Mouse (Mus musculus) liver, embryonic 16.5 days (tissue): ENCODE measurements around the gene Eln. TPM values are rescaled to one million over a fixed set of nuclear protein-coding genes. Genes with fewer than 3 reads are reported as not detected.

ENCODE experiments used
- ATAC-seq: fragments of 200-750 bp; cut with Nextera tagmentation; 2 replicates; pipeline ENCODE4 v1.8.0; 2017; ENCODE audit warnings: low read depth, mild to moderate bottlenecking, moderate number of reproducible peaks, moderate library complexity
- H3K27ac ChIP-seq: fragments of 300-500 bp; sonication (generic); 2 replicates; pipeline ENCODE4 v1.5.1; 2014; ENCODE audit warnings: mild to moderate bottlenecking, low read length
- H3K27me3 ChIP-seq: fragments of 300-500 bp; sonication (generic); 2 replicates; pipeline ENCODE4 v1.6.1; 2014; ENCODE audit warnings: low read depth, low read length, mixed read lengths; ENCODE audit not compliant: control insufficient read depth, insufficient read depth
- H3K36me3 ChIP-seq: fragments of 300-500 bp; sonication (generic); 2 replicates; pipeline ENCODE4 v1.6.1; 2014; ENCODE audit warnings: mild to moderate bottlenecking; ENCODE audit not compliant: control insufficient read depth, insufficient read depth
- H3K4me1 ChIP-seq: fragments of 300-500 bp; sonication (generic); 2 replicates; pipeline ENCODE4 v1.6.1; 2014; ENCODE audit warnings: low read depth, low read length, mixed read lengths; ENCODE audit not compliant: control insufficient read depth
- H3K4me2 ChIP-seq: fragments of 300-500 bp; sonication (generic); 2 replicates; pipeline ENCODE4 v1.6.1; 2014; ENCODE audit warnings: low read depth, low read length, mixed read lengths
- H3K4me3 ChIP-seq: fragments of 300-500 bp; sonication (generic); 2 replicates; pipeline ENCODE4 v1.5.1; 2014; ENCODE audit warnings: low read depth, mild to moderate bottlenecking, low read length
- H3K9ac ChIP-seq: fragments of 300-500 bp; sonication (generic); 2 replicates; pipeline ENCODE4 v1.6.1; 2014; ENCODE audit warnings: low read depth, low read length
- H3K9me3 ChIP-seq: fragments of 300-500 bp; sonication (generic); replicated peaks from 2 replicates; pipeline ENCODE4 v1.6.1; 2016; ENCODE audit warnings: low read length; ENCODE audit not compliant: control insufficient read depth
- WGBS: fragments of 180-500 bp; shearing (Covaris S2); extraction: QIAGEN DNeasy Blood & Tissue Kit; methylation state at CpG from one replicate; pipeline ENCODE4 v1.1.7; 2014; ENCODE audit not compliant: insufficient replicate concordance; 5-methylcytosine and 5-hydroxymethylcytosine counted together
- polyA plus RNA-seq: library from polyadenylated mRNA; unstranded; fragments of >200 nt; fragmentation: Nextera tagmentation; extraction: Ambion mirVana; gene quantifications from 2 replicates; pipeline ENCODE4 v1.2.1, GENCODE M21; 2015

Gene Eln
- polyA plus RNA-seq, 1 experiment from 2014 or later, result 5.7 TPM

GRCm38 (mm10) chr5:134734072-134734471 lies 13.1 kb downstream of the Eln start:
- Histone ChIP-seq H3K9ac (no peak overlapping the region), H3K27ac (no peak overlapping the region), H3K9me3 (no peaks in the 10 kb centered on the region), H3K4me1 (no peaks in the 10 kb centered on the region), H3K4me2 (no peak overlapping the region), H3K4me3 (no peak overlapping the region), H3K27me3 (no peaks in the 10 kb centered on the region), H3K36me3 (no peaks in the 10 kb centered on the region)
- 59% methylated on average over 5 of the region's 5 CpGs for WGBS
- no peak for ATAC-seq

GRCm38 (mm10) chr5:134733241-134733640 lies 13.9 kb downstream of the Eln start:
- Histone ChIP-seq H3K4me2 (no peak overlapping the region), H3K4me3 (no peak overlapping the region), H3K9ac (no peak overlapping the region), H3K27me3 (no peaks in the 10 kb centered on the region), H3K9me3 (no peaks in the 10 kb centered on the region), H3K27ac (no peak overlapping the region), H3K4me1 (no peaks in the 10 kb centered on the region), H3K36me3 (no peaks in the 10 kb centered on the region)
- no peak for ATAC-seq
- 41% methylated on average over 4 of the region's 4 CpGs for WGBS

GRCm38 (mm10) chr5:134729124-134729523 lies 18.0 kb downstream of the Eln start:
- no peak for ATAC-seq
- Histone ChIP-seq H3K4me3 (no peak overlapping the region), H3K4me2 (no peak overlapping the region), H3K9me3 (no peaks in the 10 kb centered on the region), H3K4me1 (no peaks in the 10 kb centered on the region), H3K27ac (no peak overlapping the region), H3K27me3 (no peaks in the 10 kb centered on the region), H3K9ac (no peak overlapping the region), H3K36me3 (no peaks in the 10 kb centered on the region)
- WGBS, result 74% methylated on average over 12 of the region's 12 CpGs

- Histone ChIP-seq H3K27me3 (no peaks in the 10 kb centered on the region), H3K9ac (no peak overlapping the region)
- no peak for ATAC-seq
Observed at GRCm38 (mm10) chr5:134728535-134728934, 18.6 kb downstream of the Eln start.

GRCm38 (mm10) chr5:134727001-134727639 lies 20.0 kb downstream of the Eln start:
- Histone ChIP-seq H3K4me3 (no peak overlapping the region), H3K9ac (no peak overlapping the region), H3K27ac (no peak overlapping the region), H3K4me1 (no peaks in the 10 kb centered on the region), H3K9me3 (no peaks in the 10 kb centered on the region), H3K27me3 (no peaks in the 10 kb centered on the region), H3K36me3 (no peaks in the 10 kb centered on the region), H3K4me2 (no peak overlapping the region)
- WGBS, result 49% methylated on average over 8 of the region's 8 CpGs
- ATAC-seq, result no peak

More at GRCm38 (mm10) chr5:134728535-134728934, 18.6 kb downstream of the Eln start:
- H3K4me2 ChIP-seq, result no peak overlapping the region
- no peaks in the 10 kb centered on the region for H3K36me3 ChIP-seq
- H3K4me1 ChIP-seq, result no peaks in the 10 kb centered on the region
- 64% methylated on average over 3 of the region's 3 CpGs for WGBS
- H3K27ac ChIP-seq, result no peak overlapping the region
- no peaks in the 10 kb centered on the region for H3K9me3 ChIP-seq
- no peak overlapping the region for H3K4me3 ChIP-seq

GRCm38 (mm10) chr5:134725299-134725698 lies 21.8 kb downstream of the Eln start:
- H3K27ac ChIP-seq, result no peak overlapping the region
- 46% methylated on average over 4 of the region's 4 CpGs for WGBS

GRCm38 (mm10) chr5:134720058-134720457 lies 27.1 kb downstream of the Eln start:
- no peak overlapping the region for H3K9ac ChIP-seq
- H3K4me3 ChIP-seq, result no peak overlapping the region
- no peaks in the 10 kb centered on the region for H3K27me3 ChIP-seq
- no peaks in the 10 kb centered on the region for H3K4me1 ChIP-seq
- WGBS, result 32% methylated on average over 4 of the region's 4 CpGs
- no peaks in the 10 kb centered on the region for H3K9me3 ChIP-seq
- H3K27ac ChIP-seq, result no peak overlapping the region
- H3K4me2 ChIP-seq, result no peak overlapping the region
- ATAC-seq, result no peak
- no peaks in the 10 kb centered on the region for H3K36me3 ChIP-seq

More at GRCm38 (mm10) chr5:134725299-134725698, 21.8 kb downstream of the Eln start:
- H3K36me3 ChIP-seq, result no peaks in the 10 kb centered on the region
- H3K4me2 ChIP-seq, result no peak overlapping the region
- no peak overlapping the region for H3K9ac ChIP-seq
- H3K4me3 ChIP-seq, result no peak overlapping the region
- no peaks in the 10 kb centered on the region for H3K27me3 ChIP-seq
- no peaks in the 10 kb centered on the region for H3K9me3 ChIP-seq
- ATAC-seq, result no peak
- no peaks in the 10 kb centered on the region for H3K4me1 ChIP-seq

GRCm38 (mm10) chr5:134711076-134711475 lies 36.0 kb downstream of the Eln start:
- ATAC-seq, result no peak
- no peak overlapping the region for H3K27ac ChIP-seq
- H3K9ac ChIP-seq, result no peak overlapping the region
- no peak overlapping the region for H3K4me3 ChIP-seq
- H3K4me1 ChIP-seq, result no peaks in the 10 kb centered on the region
- H3K9me3 ChIP-seq, result no peaks in the 10 kb centered on the region
- 47% methylated on average over 7 of the region's 7 CpGs for WGBS
- no peak overlapping the region for H3K4me2 ChIP-seq
- no peaks in the 10 kb centered on the region for H3K36me3 ChIP-seq
- H3K27me3 ChIP-seq, result no peaks in the 10 kb centered on the region

- H3K4me3 ChIP-seq, result no peak overlapping the region
- H3K9me3 ChIP-seq, result no peaks in the 10 kb centered on the region
- no peaks in the 10 kb centered on the region for H3K4me1 ChIP-seq
- WGBS, result 37% methylated on average over 6 of the region's 6 CpGs
- H3K27me3 ChIP-seq, result no peaks in the 10 kb centered on the region
- no peak overlapping the region for H3K27ac ChIP-seq
- no peak overlapping the region for H3K9ac ChIP-seq
- no peak overlapping the region for H3K4me2 ChIP-seq
- no peaks in the 10 kb centered on the region for H3K36me3 ChIP-seq
- ATAC-seq, result no peak
Observed at GRCm38 (mm10) chr5:134709275-134709674, 37.8 kb downstream of the Eln start.
